Mouse (Mus musculus): ENCODE data around the gene Slc22a23. TPM values are rescaled to one million over a fixed set of nuclear protein-coding genes. Genes with fewer than 3 reads are reported as not detected.

Slc22a23 gene
- total RNA-seq, 2 experiments from 2014 or later, result 7.9 to 8.6 TPM

DNA sequence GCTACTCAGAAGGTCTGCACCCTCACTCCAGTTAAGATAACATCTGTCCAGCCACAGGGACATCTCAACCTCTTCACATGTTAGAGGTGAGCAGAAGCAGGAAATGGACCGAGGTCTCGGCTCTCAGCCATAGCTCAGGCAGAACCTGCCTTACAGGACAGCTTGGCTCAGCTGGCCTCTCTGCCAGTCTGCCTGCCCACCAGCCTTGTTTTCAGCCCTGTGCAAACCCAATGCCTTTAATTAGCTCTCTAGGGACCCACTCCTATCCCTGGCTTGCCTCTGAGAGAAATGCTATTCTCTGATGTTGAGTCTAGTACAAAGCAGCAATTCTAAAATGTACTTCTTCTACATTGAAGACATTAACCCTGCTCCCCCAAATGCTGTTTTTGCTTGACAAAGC is 73.3 kb downstream of the Slc22a23 start:
- DNase-seq (ENCODE audit: low spot score in 2 of 2), result no peak

- no peak for DNase-seq (ENCODE audit: low spot score in 2 of 2)
These were observed 73.9 kb downstream of the Slc22a23 start for GRCm38 (mm10) chr13:34270886-34271602.

DNA sequence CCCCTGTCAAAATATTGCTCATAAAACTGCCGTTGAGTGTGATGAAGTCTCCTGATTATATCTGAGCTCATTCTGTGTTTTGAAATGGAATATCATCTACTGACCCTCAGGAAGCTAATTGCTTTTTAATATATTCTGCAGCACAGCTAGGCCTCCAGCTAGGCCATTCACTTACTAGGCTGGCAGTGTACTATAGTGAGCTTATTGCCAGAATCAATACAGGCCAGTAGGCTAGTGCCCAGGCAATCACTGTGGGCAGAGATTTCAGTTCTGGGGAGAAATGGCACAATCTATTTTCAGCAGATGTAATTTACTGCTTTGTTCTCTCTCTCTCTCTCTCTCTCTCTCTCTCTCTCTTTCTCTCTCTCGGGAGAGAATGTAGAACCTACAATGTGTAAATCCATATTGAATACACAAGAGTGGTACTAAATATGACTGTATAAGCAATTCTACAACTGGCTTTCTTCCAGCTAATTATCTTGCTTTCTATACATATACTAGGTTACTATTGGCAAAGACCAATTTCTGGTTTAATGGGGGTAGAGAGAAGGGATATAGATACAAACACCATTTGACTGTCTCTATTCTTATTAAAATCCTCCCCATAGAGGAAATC is 75.5 kb downstream of the Slc22a23 start:
- no peak for DNase-seq (ENCODE audit: low spot score in 2 of 2)

DNA sequence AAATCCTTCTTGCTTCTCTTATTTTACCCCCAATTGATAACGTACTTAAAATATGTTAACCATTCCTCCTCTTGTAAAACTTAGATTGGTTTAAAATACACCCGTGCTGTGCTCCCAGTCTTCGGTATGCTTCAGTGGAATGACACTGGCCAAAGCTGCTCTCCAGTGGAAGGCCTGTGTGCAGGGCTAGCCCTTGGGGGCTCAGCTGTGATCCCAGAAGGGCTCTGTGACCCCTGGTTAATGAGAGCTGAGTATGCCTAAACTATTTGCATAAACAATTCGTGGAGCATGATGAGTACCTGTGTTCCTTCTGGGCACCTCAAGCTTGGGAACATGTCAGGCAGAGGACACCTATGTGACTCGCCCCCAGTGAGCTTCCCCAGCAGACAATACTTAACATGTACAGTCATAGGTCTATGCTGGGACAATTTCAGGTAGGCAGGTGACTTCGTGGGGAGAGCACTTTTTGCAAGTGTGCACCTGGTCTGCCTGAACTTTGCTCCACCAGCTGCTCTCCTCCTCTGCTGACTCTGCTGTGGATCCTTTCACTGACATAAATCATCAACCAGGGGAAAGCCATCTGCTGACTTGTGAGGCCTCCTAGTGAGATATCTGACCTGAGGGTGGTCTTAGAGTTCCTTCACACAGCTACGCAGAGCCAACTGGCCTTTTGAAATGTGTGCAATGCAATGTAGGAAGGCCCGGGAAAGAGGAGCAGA is 77.9 kb downstream of the Slc22a23 start:
- no peak for DNase-seq (ENCODE audit: low spot score in 2 of 2)

- DNase-seq (ENCODE audit: low spot score in 2 of 2), result no peak
These were observed 78.9 kb downstream of the Slc22a23 start for GRCm38 (mm10) chr13:34266067-34266466.

GRCm38 (mm10) chr13:34265576-34265975 is 79.4 kb downstream of the Slc22a23 start:
- DNase-seq (ENCODE audit: low spot score in 2 of 2), result no peak

DNA sequence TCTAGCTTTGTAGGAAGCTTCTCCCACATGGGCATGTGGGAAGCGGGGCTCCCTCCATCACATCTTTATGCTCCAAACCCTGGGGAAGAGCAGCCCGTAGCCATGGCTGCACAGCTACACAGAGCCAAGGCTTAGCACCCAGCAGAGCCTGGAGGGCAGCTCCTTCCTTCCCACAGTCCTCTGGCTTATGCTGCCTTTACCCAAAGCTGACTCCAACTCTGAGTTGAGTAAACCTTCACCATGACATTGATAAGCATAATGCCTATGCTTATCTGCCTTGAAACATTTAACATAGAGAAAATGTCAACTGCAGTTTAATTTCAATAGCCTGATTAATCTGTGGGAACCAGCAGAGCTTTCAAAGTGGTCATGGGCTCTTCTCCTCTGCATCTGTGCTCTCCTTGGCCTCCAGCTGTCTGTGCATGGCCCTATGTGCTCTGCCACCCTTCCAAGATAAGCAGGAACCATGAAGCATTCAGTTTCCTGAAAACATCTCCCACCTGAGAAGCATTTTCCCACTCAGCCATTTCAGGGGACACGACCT is 79.9 kb downstream of the Slc22a23 start:
- DNase-seq (ENCODE audit: low spot score in 2 of 2), result no peak

- DNase-seq (ENCODE audit: low spot score in 2 of 2), result no peak
These were observed 80.5 kb downstream of the Slc22a23 start for GRCm38 (mm10) chr13:34264508-34264907.

DNA sequence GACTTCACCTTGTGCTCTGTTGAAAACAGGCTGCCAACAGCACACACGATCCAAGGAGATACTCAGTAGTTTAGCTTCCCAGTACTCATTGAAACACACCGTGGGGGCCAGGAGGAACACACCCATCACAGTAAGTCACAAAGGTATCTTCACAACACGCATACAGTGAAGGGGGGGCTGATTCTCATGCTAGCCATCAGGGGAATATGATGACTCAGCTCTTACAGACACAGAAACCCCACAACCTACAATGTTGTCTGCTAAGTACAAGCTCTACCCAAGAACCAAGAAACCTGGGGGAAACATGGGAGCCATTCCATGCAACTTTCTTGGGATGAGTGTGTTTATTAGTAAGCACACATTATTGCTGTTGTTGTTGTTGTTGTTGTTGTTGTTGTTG is 86.2 kb downstream of the Slc22a23 start:
- no peak for DNase-seq (ENCODE audit: low spot score in 2 of 2)

DNA sequence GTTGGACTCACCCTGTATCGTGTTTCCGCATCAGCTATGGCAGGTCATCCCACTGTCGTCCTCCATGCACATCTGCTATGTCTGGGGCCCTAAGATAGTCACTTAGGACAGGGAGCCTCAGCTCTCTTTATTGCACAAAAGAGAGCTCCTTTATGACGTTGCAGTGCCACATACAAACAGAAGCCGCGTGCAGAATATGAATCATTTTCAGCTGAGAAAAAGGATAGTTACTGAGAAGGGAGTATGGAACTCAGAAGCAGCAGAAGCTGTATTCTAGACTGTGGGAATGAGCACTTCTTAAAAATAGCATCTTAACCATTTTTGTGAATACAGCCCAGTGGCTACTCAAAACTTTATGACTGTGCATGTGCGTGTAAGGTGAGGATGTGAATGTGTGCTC is 87.8 kb downstream of the Slc22a23 start:
- DNase-seq (ENCODE audit: low spot score in 2 of 2), result no peak

- no peak for DNase-seq (ENCODE audit: low spot score in 2 of 2)
These were observed 88.3 kb downstream of the Slc22a23 start for GRCm38 (mm10) chr13:34256676-34257075.

DNA sequence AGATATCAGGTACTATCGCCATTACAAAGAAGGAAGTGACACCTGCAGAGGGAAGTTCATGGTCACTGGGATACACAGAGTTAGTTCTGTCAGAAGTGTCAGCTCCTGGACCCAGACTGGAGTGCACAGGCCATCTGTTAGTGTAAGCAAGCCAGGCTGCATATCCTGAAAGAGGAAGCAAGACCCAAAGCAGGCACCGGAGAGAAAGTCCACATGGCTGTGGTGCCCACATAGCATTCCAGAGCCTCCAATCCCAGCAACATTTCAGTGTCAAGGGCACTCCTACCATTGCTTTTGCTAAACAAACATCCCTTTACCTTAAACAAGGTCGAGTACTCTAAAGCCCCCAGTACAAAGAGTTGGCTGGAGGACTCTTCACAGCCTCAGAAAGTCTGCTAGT is 89.7 kb downstream of the Slc22a23 start:
- DNase-seq (ENCODE audit: low spot score in 2 of 2), result no peak

DNA sequence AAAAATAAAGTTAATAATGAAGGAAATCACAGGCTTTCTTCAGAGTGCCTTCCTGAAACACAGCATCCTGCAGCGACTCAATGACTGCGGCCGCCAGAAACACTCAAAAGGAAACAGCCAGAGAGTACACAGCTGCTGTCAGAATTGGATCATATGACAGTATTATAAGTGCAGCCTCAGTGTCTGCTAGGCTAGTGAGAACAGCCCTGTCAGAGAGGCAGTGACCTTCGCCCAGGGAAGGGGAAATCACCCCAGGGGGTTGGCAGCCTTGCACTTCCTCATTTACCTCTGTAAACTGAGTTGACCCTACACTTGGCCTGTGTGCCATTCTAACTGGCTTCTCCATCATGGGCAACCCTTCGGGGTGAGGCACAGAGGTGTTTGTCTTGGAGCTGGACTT is 90.3 kb downstream of the Slc22a23 start:
- peak in 1 of 2 experiments; percentile 9 for DNase-seq (ENCODE audit: low spot score in 2 of 2)

- no peak for DNase-seq (ENCODE audit: low spot score in 2 of 2)
These were observed 91.2 kb downstream of the Slc22a23 start for GRCm38 (mm10) chr13:34253736-34254135.

- no peak for DNase-seq (ENCODE audit: low spot score in 2 of 2)
These were observed 95.8 kb downstream of the Slc22a23 start for GRCm38 (mm10) chr13:34248941-34249920.

DNA sequence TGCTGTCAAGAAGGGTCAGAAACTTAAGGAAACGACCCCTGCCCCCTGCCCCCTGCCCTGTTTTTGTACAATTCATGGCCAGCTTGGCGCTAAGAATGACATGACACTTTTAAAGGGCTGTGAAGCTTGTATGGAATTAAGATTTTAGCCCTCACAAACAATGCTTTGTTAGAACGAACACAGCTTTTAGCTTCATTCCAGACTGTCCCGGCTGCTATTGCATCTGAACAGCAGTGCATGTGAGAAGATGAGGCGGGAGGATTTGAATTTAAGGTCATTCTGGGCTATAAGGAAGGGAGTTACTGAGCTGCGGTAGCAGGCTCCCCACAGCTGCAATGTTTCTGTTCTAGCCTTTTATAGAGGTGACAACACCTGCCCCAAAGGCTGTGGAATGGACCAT is 96.9 kb downstream of the Slc22a23 start:
- DNase-seq (ENCODE audit: low spot score in 2 of 2), result no peak

GRCm38 (mm10) chr13:34246821-34247220 is 98.2 kb downstream of the Slc22a23 start:
- no peak for DNase-seq (ENCODE audit: low spot score in 2 of 2)

DNA sequence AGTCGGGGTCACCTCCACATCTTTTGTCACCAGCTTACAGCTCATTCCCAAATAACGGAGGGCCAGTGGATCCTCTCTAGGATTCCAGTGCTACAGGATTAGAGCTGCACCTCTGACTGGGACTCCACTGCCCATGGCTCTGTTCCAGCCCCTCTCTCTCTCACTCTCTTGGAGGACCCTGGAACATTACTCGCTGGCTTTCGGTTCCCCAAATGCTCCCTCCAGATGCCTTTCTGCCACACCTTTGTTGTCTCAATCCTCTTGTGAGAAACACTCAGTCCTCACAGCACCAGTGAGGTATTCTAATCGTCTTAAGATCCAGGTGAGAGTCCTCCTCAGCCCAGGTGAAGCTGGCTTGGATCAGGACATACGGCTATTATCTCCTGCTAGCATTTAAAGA is 99.8 kb downstream of the Slc22a23 start:
- no peak for DNase-seq (ENCODE audit: low spot score in 2 of 2)

DNA sequence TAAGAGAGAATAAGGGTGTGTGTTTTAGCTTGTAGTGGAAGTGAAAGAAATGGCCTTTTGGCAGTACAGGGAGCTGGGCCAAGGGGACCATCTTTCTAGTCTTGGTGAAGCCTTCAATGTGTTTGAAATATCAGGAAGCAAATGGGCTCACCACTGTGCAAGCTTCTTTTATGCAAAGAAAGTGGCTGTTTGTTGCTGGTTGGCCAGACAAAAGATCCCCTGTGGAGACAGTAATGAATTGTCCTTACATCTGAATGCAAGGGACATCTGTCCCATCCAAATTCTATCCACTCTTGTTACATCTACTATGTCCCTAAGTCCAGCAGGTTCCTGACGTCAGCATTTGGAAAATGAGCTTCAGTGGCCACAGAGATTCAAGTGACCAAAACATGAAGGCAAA is 100.8 kb downstream of the Slc22a23 start:
- DNase-seq (ENCODE audit: low spot score in 2 of 2), result no peak

- DNase-seq (ENCODE audit: low spot score in 2 of 2), result no peak
These were observed 102.8 kb downstream of the Slc22a23 start for GRCm38 (mm10) chr13:34242211-34242610.

DNA sequence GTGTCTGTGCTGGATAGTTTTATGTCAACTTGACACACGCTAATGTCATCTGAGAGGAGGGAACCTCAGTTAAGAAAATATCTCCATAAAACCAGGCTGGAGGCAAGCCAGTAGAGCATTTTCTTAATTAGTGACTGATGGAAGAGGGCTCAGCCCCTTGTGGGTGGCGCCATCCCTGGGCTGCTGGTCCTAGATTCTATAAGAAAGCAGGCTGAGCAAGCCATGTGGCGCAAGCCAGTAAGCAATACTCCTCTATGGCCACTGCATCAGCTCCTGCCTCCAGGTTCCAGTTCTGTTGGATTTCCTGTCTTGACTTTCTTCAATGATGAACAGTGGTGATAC is 104.9 kb downstream of the Slc22a23 start:
- DNase-seq (ENCODE audit: low spot score in 2 of 2), result no peak

Data from adrenal gland, postnatal 4 days (tissue).